Mouse (Mus musculus): ENCODE measurements around the gene Chil5. TPM values are rescaled to one million over a fixed set of nuclear protein-coding genes. Genes with fewer than 3 reads are reported as not detected.

Chil5 gene
- total and polyA plus RNA-seq, 3 experiments: not detected

DNA sequence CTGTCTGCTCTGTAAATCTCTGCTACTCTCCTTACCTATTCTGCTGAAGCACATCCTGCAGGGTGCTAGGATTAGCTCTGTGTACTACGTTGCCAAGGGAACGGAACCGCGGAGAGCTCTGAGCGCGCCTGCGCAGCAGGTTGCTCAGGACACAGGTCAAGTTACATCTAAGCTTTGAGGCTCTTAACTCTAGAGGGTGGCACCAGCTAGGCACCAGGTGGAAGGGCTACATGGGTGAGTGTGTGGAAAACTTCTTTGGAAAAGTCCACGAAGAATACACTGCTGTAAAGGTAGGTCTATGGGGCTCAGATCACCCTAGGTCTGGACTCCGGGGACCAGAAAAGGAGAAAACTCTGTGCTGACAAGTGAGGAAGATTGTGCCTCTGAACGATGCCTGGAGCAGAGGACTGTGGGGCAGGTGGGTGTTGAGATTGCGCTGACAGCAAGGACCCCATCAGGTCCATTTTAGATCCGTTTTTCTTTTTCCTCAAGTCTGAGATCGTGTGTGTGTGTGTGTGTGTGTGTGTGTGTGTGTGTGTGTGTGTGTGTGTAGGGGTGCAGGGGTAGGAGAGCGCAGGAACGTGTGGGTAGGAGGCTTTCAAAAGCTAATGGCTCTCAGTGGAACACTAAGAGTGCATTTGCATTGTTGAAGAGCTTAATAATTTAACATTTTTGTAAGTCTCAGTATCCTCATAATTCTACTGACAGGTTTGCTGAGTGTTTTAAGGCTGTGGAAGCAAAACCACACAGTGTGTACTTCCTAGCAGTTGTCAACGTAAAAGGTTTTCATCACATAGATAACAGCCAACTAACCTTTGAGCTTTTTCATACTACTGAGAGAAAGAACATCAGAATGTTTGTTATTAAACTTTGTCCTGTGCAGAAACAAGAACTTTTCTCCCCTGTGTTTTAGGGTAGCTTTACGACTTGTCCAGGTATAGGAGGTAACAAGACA is 30.9 kb downstream of the Chil5 start:
- TF ChIP-seq MYC (IDR thresholded peaks at IDR 0.05; ENCODE audit: low read depth, low read length) (no peak), MAZ (IDR thresholded peaks at IDR 0.05; ENCODE audit: low read depth, low read length) (no peak), CTCF (IDR thresholded peaks at IDR 0.05 in 2 of 3, conservative IDR thresholded peaks at IDR 0.05 in 1 of 3; ENCODE audit: control insufficient read depth in 1 of 3, insufficient read depth in 1 of 3, low read depth in 2 of 3, low read length in 3 of 3, poor library complexity in 1 of 3, severe bottlenecking in 1 of 3) (no peak), NRF1 (IDR thresholded peaks at IDR 0.05; ENCODE audit: insufficient read depth, low read depth, low read length, poor library complexity, severe bottlenecking) (no peak), ETS1 (IDR thresholded peaks at IDR 0.05; ENCODE audit: low read depth, low read length) (no peak), JUND (IDR thresholded peaks at IDR 0.05; ENCODE audit: low read depth, low read length) (no peak), POLR2AphosphoS5 (IDR thresholded peaks at IDR 0.05; ENCODE audit: borderline replicate concordance, low read depth, low read length) (no peak), MEF2A (IDR thresholded peaks at IDR 0.05; ENCODE audit: extremely low read depth, insufficient replicate concordance, low read depth, low read length, poor library complexity, severe bottlenecking) (no peak), RCOR1 (IDR thresholded peaks at IDR 0.05; ENCODE audit: low read depth, low read length) (no peak), USF1 (IDR thresholded peaks at IDR 0.05; ENCODE audit: low read depth, low read length) (no peak), TCF12 (IDR thresholded peaks at IDR 0.05; ENCODE audit: low read depth, low read length) (no peak), MAFK (IDR thresholded peaks at IDR 0.05; ENCODE audit: borderline replicate concordance, low read depth, low read length) (no peak), CHD1 (IDR thresholded peaks at IDR 0.05; ENCODE audit: low read depth, low read length) (no peak), MYB (IDR thresholded peaks at IDR 0.05; ENCODE audit: low read depth, low read length) (no peak), GABPA (IDR thresholded peaks at IDR 0.05; ENCODE audit: low read depth, low read length) (no peak), MXI1 (IDR thresholded peaks at IDR 0.05; ENCODE audit: low read depth, low read length) (no peak), ZC3H11A (IDR thresholded peaks at IDR 0.05; ENCODE audit: low read depth, low read length) (no peak)
- no peaks in the 10 kb centered on the region for H3K27me3 ChIP-seq (ENCODE audit: control insufficient read depth in 1 of 2, insufficient read depth in 2 of 2, low read length in 2 of 2)
- H3K27ac ChIP-seq (ENCODE audit: control insufficient read depth, low read depth, low read length): no peak overlapping the region
- no peak for DNase-seq (ENCODE audit: low read depth, low spot score)
- no peaks in the 10 kb centered on the region for H3K79me2 ChIP-seq (ENCODE audit: control insufficient read depth, insufficient read depth, low read length, poor library complexity)
- no peak overlapping the region for H3K9ac ChIP-seq (ENCODE audit: control insufficient read depth, low read depth, low read length, poor library complexity, severe bottlenecking)
- no peaks in the 10 kb centered on the region for H3K9me3 ChIP-seq (replicated peaks; ENCODE audit: insufficient read depth, low read length)
- H3K36me3 ChIP-seq (ENCODE audit: control insufficient read depth in 1 of 2, insufficient read depth in 2 of 2, low read length in 2 of 2): no peaks in the 10 kb centered on the region
- no peak overlapping the region for H3K4me3 ChIP-seq (ENCODE audit: control insufficient read depth in 1 of 2, insufficient read depth in 1 of 2, low read depth in 2 of 2, low read length in 2 of 2)
- no peaks in the 10 kb centered on the region; a peak in 1 of 4 replicates for H3K4me1 ChIP-seq (ENCODE audit: control insufficient read depth in 1 of 2, insufficient read depth in 2 of 2, low read length in 2 of 2)

Measured in MEL (cell line).